Mouse (Mus musculus): ENCODE results near the gene Dusp3.

GRCm38 (mm10) chr11:102011510-102011909 lies 24.7 kb upstream of the Dusp3 start:
- no peak for TF ChIP-seq MAX (IDR thresholded peaks at IDR 0.05; ENCODE audit: low read depth)
- TF ChIP-seq POLR2A (IDR thresholded peaks at IDR 0.05; ENCODE audit: insufficient read length, low read depth) = no peak
- no peak for TF ChIP-seq MYOG (IDR thresholded peaks at IDR 0.05; ENCODE audit: control insufficient read depth in 1 of 3, insufficient read depth in 1 of 3, insufficient read length in 2 of 3, low read depth in 2 of 3)
- TF ChIP-seq CEBPB (IDR thresholded peaks at IDR 0.05; ENCODE audit: insufficient read depth, poor library complexity, severe bottlenecking) = no peak
- no peak for TF ChIP-seq TCF3 (IDR thresholded peaks at IDR 0.05; ENCODE audit: insufficient read length, low read depth)
- no peak for TF ChIP-seq USF1 (IDR thresholded peaks at IDR 0.05; ENCODE audit: low read depth)
- TF ChIP-seq E2F4 (IDR thresholded peaks at IDR 0.05; ENCODE audit: insufficient read depth) = no peak
- TF ChIP-seq SRF (IDR thresholded peaks at IDR 0.05; ENCODE audit: control insufficient read depth, insufficient read length, low read depth) = no peak
- no peak for TF ChIP-seq TCF12 (IDR thresholded peaks at IDR 0.05; ENCODE audit: insufficient read depth, poor library complexity, severe bottlenecking)
- TF ChIP-seq POLR2AphosphoS2 (IDR thresholded peaks at IDR 0.05; ENCODE audit: insufficient read length, low read depth) = no peak
